Mouse (Mus musculus) limb, embryonic 15.5 days (tissue): Measurements from ENCODE around the gene Traip. TPM values are rescaled to one million over a fixed set of nuclear protein-coding genes. Genes with fewer than 3 reads are reported as not detected.

ENCODE experiments used
- ATAC-seq: fragments of 200-750 bp; cut with Nextera tagmentation; 2 replicates; pipeline ENCODE4 v1.8.0; 2017; ENCODE audit warnings: low read depth, moderate TSS enrichment; ENCODE audit not compliant: insufficient number of reproducible peaks, low FRiP score, low TSS enrichment
- H3K27ac ChIP-seq: fragments of 300-500 bp; sonication (generic); 2 replicates; pipeline ENCODE4 v1.5.1; 2015; ENCODE audit warnings: moderate library complexity, mild to moderate bottlenecking, inconsistent platforms
- H3K27me3 ChIP-seq: fragments of 300-500 bp; sonication (generic); 2 replicates; pipeline ENCODE4 v1.6.1; 2015; ENCODE audit warnings: inconsistent platforms
- H3K36me3 ChIP-seq: fragments of 300-500 bp; sonication (generic); 2 replicates; pipeline ENCODE4 v1.6.1; 2015; ENCODE audit warnings: inconsistent platforms
- H3K4me1 ChIP-seq: fragments of 300-500 bp; sonication (generic); 2 replicates; pipeline ENCODE4 v1.6.1; 2015; ENCODE audit warnings: inconsistent platforms
- H3K4me2 ChIP-seq: fragments of 300-500 bp; sonication (generic); 2 replicates; pipeline ENCODE4 v1.6.1; 2015; ENCODE audit warnings: mild to moderate bottlenecking, inconsistent platforms
- H3K4me3 ChIP-seq: fragments of 300-500 bp; sonication (generic); 2 replicates; pipeline ENCODE4 v1.5.1; 2015; ENCODE audit warnings: mild to moderate bottlenecking, inconsistent platforms
- H3K9ac ChIP-seq: fragments of 300-500 bp; sonication (generic); 2 replicates; pipeline ENCODE4 v1.6.1; 2015; ENCODE audit warnings: inconsistent platforms
- H3K9me3 ChIP-seq: fragments of 300-500 bp; sonication (generic); 2 replicates; pipeline ENCODE4 v1.6.1; 2016; ENCODE audit warnings: inconsistent platforms
- WGBS: fragments of 180-500 bp; shearing (Covaris S2); methylation state at CpG from one replicate; pipeline ENCODE4 v1.1.7; 2015; 5-methylcytosine and 5-hydroxymethylcytosine counted together
- polyA plus RNA-seq: library from polyadenylated mRNA; unstranded; fragments of >200 nt; fragmentation: Nextera tagmentation; extraction: Ambion mirVana; gene quantifications from 2 replicates; pipeline ENCODE4 v1.2.1, GENCODE M21; 2015

Gene Traip
- polyA plus RNA-seq, 1 experiment from 2014 or later = 19.5 TPM

- H3K27me3 ChIP-seq = peaks cover 20% of the 10 kb centered on the region
- no peaks in the 10 kb centered on the region for H3K9me3 ChIP-seq
- peak overlapping the region; percentile 53 for H3K4me3 ChIP-seq
- ATAC-seq = 0 out of 2 replicates have a peak, but pooled peaks have one; percentile 17
- WGBS = 0% methylated on average over 41 of the region's 41 CpGs
- H3K9ac ChIP-seq = peak overlapping the region; percentile 55
- peak overlapping the region; percentile 97 for H3K4me2 ChIP-seq
- H3K36me3 ChIP-seq = no peaks in the 10 kb centered on the region
- no peak overlapping the region for H3K27ac ChIP-seq
- peaks cover 14% of the 10 kb centered on the region for H3K4me1 ChIP-seq
Measured at GRCm38 (mm10) chr9:107935790-107936214, 14.1 kb upstream of the Traip start.

GRCm38 (mm10) chr9:107936215-107936822 lies 13.6 kb upstream of the Traip start:
- Histone ChIP-seq H3K27me3 (peaks cover 20% of the 10 kb centered on the region), H3K4me1 (peaks cover 14% of the 10 kb centered on the region), H3K9ac (peak overlapping the region; percentile 55), H3K4me2 (peak overlapping the region; percentile 97), H3K36me3 (no peaks in the 10 kb centered on the region), H3K9me3 (no peaks in the 10 kb centered on the region), H3K4me3 (peak overlapping the region; percentile 53), H3K27ac (no peak overlapping the region)
- under 1% methylated on average over 26 of the region's 29 CpGs for WGBS
- no peak for ATAC-seq

GRCm38 (mm10) chr9:107936831-107937230 lies 13.1 kb upstream of the Traip start:
- Histone ChIP-seq H3K27me3 (peaks cover 20% of the 10 kb centered on the region), H3K4me3 (peak overlapping the region; percentile 53), H3K27ac (no peak overlapping the region), H3K9me3 (no peaks in the 10 kb centered on the region), H3K9ac (no peak overlapping the region), H3K4me2 (peak overlapping the region; percentile 97), H3K36me3 (no peaks in the 10 kb centered on the region), H3K4me1 (peaks cover 14% of the 10 kb centered on the region)
- ATAC-seq = no peak
- WGBS = 10% methylated on average over 3 of the region's 3 CpGs

GRCm38 (mm10) chr9:107947241-107948194 lies 2.4 kb upstream of the Traip start:
- Histone ChIP-seq H3K4me3 (no peak overlapping the region), H3K36me3 (no peaks in the 10 kb centered on the region), H3K4me1 (peaks cover 14% of the 10 kb centered on the region), H3K27ac (no peak overlapping the region), H3K27me3 (no peaks in the 10 kb centered on the region), H3K9ac (no peak overlapping the region), H3K9me3 (no peaks in the 10 kb centered on the region), H3K4me2 (no peak overlapping the region)
- 85% methylated on average over 31 of the region's 31 CpGs for WGBS
- no peak for ATAC-seq

GRCm38 (mm10) chr9:107949184-107949921 lies 583 bp upstream of the Traip start:
- Histone ChIP-seq H3K9ac (no peak overlapping the region), H3K4me3 (no peak overlapping the region), H3K9me3 (no peaks in the 10 kb centered on the region), H3K4me1 (peaks cover 14% of the 10 kb centered on the region), H3K27ac (no peak overlapping the region), H3K27me3 (no peaks in the 10 kb centered on the region), H3K4me2 (no peak overlapping the region), H3K36me3 (no peaks in the 10 kb centered on the region)
- 76% methylated on average over 13 of the region's 13 CpGs for WGBS
- no peak for ATAC-seq

GRCm38 (mm10) chr9:107950460-107951355 lies 772 bp downstream of the Traip start:
- Histone ChIP-seq H3K4me2 (peak overlapping the region; percentile 64), H3K9ac (peak overlapping the region; percentile 54), H3K4me1 (peaks cover 14% of the 10 kb centered on the region), H3K4me3 (peak overlapping the region; percentile 68), H3K27ac (peak overlapping the region; percentile 75), H3K9me3 (no peaks in the 10 kb centered on the region), H3K36me3 (no peaks in the 10 kb centered on the region), H3K27me3 (no peaks in the 10 kb centered on the region)
- ATAC-seq = peak; percentile 77
- WGBS = 15% methylated on average over 45 of the region's 45 CpGs

- Histone ChIP-seq H3K27ac (no peak overlapping the region), H3K4me3 (no peak overlapping the region), H3K36me3 (peaks cover 28% of the 10 kb centered on the region), H3K4me1 (peaks cover 10% of the 10 kb centered on the region), H3K4me2 (no peak overlapping the region), H3K9me3 (no peaks in the 10 kb centered on the region), H3K9ac (no peak overlapping the region), H3K27me3 (no peaks in the 10 kb centered on the region)
- 73% methylated on average over 6 of the region's 6 CpGs for WGBS
- no peak for ATAC-seq
Measured at GRCm38 (mm10) chr9:107955613-107956289, 5.8 kb downstream of the Traip start.

GRCm38 (mm10) chr9:107957141-107957540 lies 7.2 kb downstream of the Traip start:
- no peak overlapping the region for H3K9ac ChIP-seq
- peaks cover 40% of the 10 kb centered on the region for H3K36me3 ChIP-seq
- H3K27me3 ChIP-seq = no peaks in the 10 kb centered on the region
- 65% methylated on average over 6 of the region's 6 CpGs for WGBS
- H3K4me3 ChIP-seq = no peak overlapping the region
- no peak overlapping the region for H3K4me2 ChIP-seq
- H3K4me1 ChIP-seq = peaks cover 6% of the 10 kb centered on the region; the same call in 1 of the 2 replicates
- no peak for ATAC-seq
- H3K9me3 ChIP-seq = no peaks in the 10 kb centered on the region
- no peak overlapping the region for H3K27ac ChIP-seq

- H3K27ac ChIP-seq = no peak overlapping the region
- no peak for ATAC-seq
- no peak overlapping the region for H3K9ac ChIP-seq
- H3K4me2 ChIP-seq = no peak overlapping the region
- no peak overlapping the region for H3K4me3 ChIP-seq
- H3K36me3 ChIP-seq = peaks cover 50% of the 10 kb centered on the region
- 35% methylated on average over 6 of the region's 6 CpGs for WGBS
- no peaks in the 10 kb centered on the region for H3K9me3 ChIP-seq
- peaks cover 6% of the 10 kb centered on the region; the same call in 1 of the 2 replicates for H3K4me1 ChIP-seq
- no peaks in the 10 kb centered on the region for H3K27me3 ChIP-seq
Measured at GRCm38 (mm10) chr9:107959896-107960295, 10.0 kb downstream of the Traip start.

- H3K27ac ChIP-seq = no peak overlapping the region
- no peak overlapping the region for H3K9ac ChIP-seq
- 75% methylated on average over 4 of the region's 4 CpGs for WGBS
- H3K9me3 ChIP-seq = no peaks in the 10 kb centered on the region
- H3K27me3 ChIP-seq = no peaks in the 10 kb centered on the region
- H3K4me1 ChIP-seq = peaks cover 6% of the 10 kb centered on the region; the same call in 1 of the 2 replicates
- peaks cover 52% of the 10 kb centered on the region for H3K36me3 ChIP-seq
- H3K4me3 ChIP-seq = no peak overlapping the region
- no peak for ATAC-seq
- no peak overlapping the region for H3K4me2 ChIP-seq
Measured at GRCm38 (mm10) chr9:107960928-107961327, 11.0 kb downstream of the Traip start.
